ENCODE assay signal across 7 mouse cellular contexts in genomic region chr5:117119777-117120488, GRCm38 (mm10). TPM values are rescaled to one million over a fixed set of nuclear protein-coding genes. Genes with fewer than 3 reads are reported as not detected.
DNase-seq lines count a peak whose midpoint lies in the region; ATAC-seq lines count a peak whose summit lies in the region.

Gene Taok3 (plus strand): TSS chr5:117120129.

- peak; percentile 99 for DNase-seq in adrenal gland, adult 2 months
- peak; percentile 98 for DNase-seq in embryo, embryonic 11.5 days (ENCODE audit: low read depth, low spot score)
- peak; percentile 98 to 99 for DNase-seq in gastrocnemius, postnatal 36 days
- DNase-seq in left cerebral cortex, postnatal 25 days (ENCODE audit: low spot score in 2 of 2): peak; percentile 97 to 99
- peak; percentile 100 for DNase-seq in midbrain, embryonic 10.5 days (ENCODE audit: low spot score)
- peak; percentile 99 for DNase-seq in right cerebral cortex, postnatal 4 days

- under 1% methylated on average over 74 of the region's 74 CpGs for WGBS in intestine, embryonic 15.5 days
- under 1% methylated on average over 73 of the region's 74 CpGs for WGBS in midbrain, embryonic 10.5 days

- intact Hi-C loops in gastrocnemius, postnatal 36 days (cut with DNase I): loop anchor here (5.0 to 10.0 kb wide), 5 partner anchors 47 to 377 kb away; partner anchors contain the start of genes Pebp1 and Rfc5
- intact Hi-C loops in left cerebral cortex, postnatal 25 days (cut with DNase I): loop anchor here (5.0 to 10.0 kb wide), 4 partner anchors 62 to 375 kb away; partner anchors contain the start of gene Pebp1

- peak within 1 kb of the TSS; percentile 83 for H3K4me3 ChIP-seq in intestine, embryonic 15.5 days (replicated peaks)
- H3K4me3 ChIP-seq in midbrain, embryonic 10.5 days: peak within 1 kb of the TSS; percentile 85

- H3K9ac ChIP-seq in intestine, embryonic 15.5 days: peak within 1 kb of the TSS; percentile 67

- H3K27ac ChIP-seq in intestine, embryonic 15.5 days: peak within 1 kb of the TSS; percentile 86
- H3K27ac ChIP-seq in midbrain, embryonic 10.5 days (replicated peaks): peak within 1 kb of the TSS; percentile 80

- no peaks in the 10 kb centered on the region for H3K27me3 ChIP-seq in intestine, embryonic 15.5 days (replicated peaks)
- peaks cover 23% of the 10 kb centered on the region for H3K27me3 ChIP-seq in midbrain, embryonic 10.5 days (ENCODE audit: low read depth, poor library complexity, severe bottlenecking)

- peak; percentile 89 for ATAC-seq in intestine, embryonic 15.5 days

- H3K4me2 ChIP-seq in intestine, embryonic 15.5 days (replicated peaks): peak within 1 kb of the TSS; percentile 87

- H3K36me3 ChIP-seq in intestine, embryonic 15.5 days: no peaks in the 10 kb centered on the region
- H3K36me3 ChIP-seq in midbrain, embryonic 10.5 days: no peaks in the 10 kb centered on the region

- no peaks in the 10 kb centered on the region for H3K9me3 ChIP-seq in intestine, embryonic 15.5 days
- no peaks in the 10 kb centered on the region for H3K9me3 ChIP-seq in midbrain, embryonic 10.5 days (replicated peaks)

- peaks cover 15% of the 10 kb centered on the region for H3K4me1 ChIP-seq in intestine, embryonic 15.5 days (replicated peaks)
- H3K4me1 ChIP-seq in midbrain, embryonic 10.5 days: peaks cover 31% of the 10 kb centered on the region

RNA-seq across cellular contexts. Expression of gene Taok3, which starts in this region (rescaled TPM):
- 10 to 100 TPM; 30.9 to 36.0 TPM for total RNA-seq in adrenal gland, adult 2 months (2021)
- 5.4 and 9.0 TPM in 2 replicates for polyA plus RNA-seq in adrenal gland, adult 2 months (2012; rRNA removed)
- total RNA-seq in gastrocnemius, postnatal 36 days (2021): 1 to 10 TPM; 3.9 to 4.3 TPM
- 44.9 and 45.0 TPM in 2 replicates for polyA plus RNA-seq in intestine, embryonic 15.5 days (2015; fragmentation: Nextera tagmentation; extraction: Ambion mirVana)
- 10 to 100 TPM; 55.2 to 59.8 TPM for total RNA-seq in left cerebral cortex, postnatal 25 days (2021)
- polyA plus RNA-seq in midbrain, embryonic 10.5 days (2016; fragmentation: Nextera tagmentation; extraction: Ambion mirVana): 12.0 and 16.8 TPM in 2 replicates

Comparison
In these comparisons a context has a peak if more than half of its experiments do, and no peak if none do; other contexts are left out.
1. Peak in every context shown above with its lines: DNase-seq, ATAC-seq, H3K4me3 ChIP-seq and H3K27ac ChIP-seq.
2. RNA of gene Taok3 (total RNA-seq): 55.2 to 59.8 TPM in left cerebral cortex, postnatal 25 days and 30.9 to 36.0 TPM in adrenal gland, adult 2 months; 3.9 to 4.3 TPM in gastrocnemius, postnatal 36 days; every median in the first group is over 4 times any median in the second.